Mouse (Mus musculus) testis, adult 2 months (tissue): ENCODE measurements around the gene Sorbs2. TPM values are rescaled to one million over a fixed set of nuclear protein-coding genes. Genes with fewer than 3 reads are reported as not detected.

Source experiments
- H3K27ac ChIP-seq: fragments of 200-500 bp; 2 replicates; pipeline ENCODE4 v1.5.1; 2012; ENCODE audit warnings: low read depth, low read length; ENCODE audit not compliant: control insufficient read depth, insufficient read depth
- H3K27me3 ChIP-seq: fragments of 200-500 bp; 2 replicates; pipeline ENCODE4 v1.6.1; 2012; ENCODE audit warnings: mild to moderate bottlenecking, low read length, moderate library complexity; ENCODE audit not compliant: control insufficient read depth, insufficient read depth
- H3K36me3 ChIP-seq: fragments of 200-500 bp; 2 replicates; pipeline ENCODE4 v1.6.1; 2012; ENCODE audit warnings: mild to moderate bottlenecking, low read length; ENCODE audit not compliant: control insufficient read depth, insufficient read depth
- H3K4me1 ChIP-seq: fragments of 200-500 bp; 2 replicates; pipeline ENCODE4 v1.6.1; 2012; ENCODE audit warnings: low read length; ENCODE audit not compliant: control insufficient read depth, insufficient read depth
- H3K4me3 ChIP-seq: fragments of 200-500 bp; 2 replicates; pipeline ENCODE4 v1.5.1; 2012; ENCODE audit warnings: low read depth, mild to moderate bottlenecking, low read length, moderate library complexity, mixed read lengths; ENCODE audit not compliant: control insufficient read depth
- CTCF ChIP-seq: fragments of 200-500 bp; IDR thresholded peaks from 2 replicates; pipeline ENCODE4 v1.5.1; 2012; ENCODE audit warnings: low read depth, mild to moderate bottlenecking, inconsistent platforms, low read length, moderate library complexity; ENCODE audit not compliant: control insufficient read depth, insufficient read depth, insufficient replicate concordance
- POLR2A ChIP-seq: fragments of 200-500 bp; IDR thresholded peaks from 2 replicates; pipeline ENCODE4 v1.6.1; 2012; ENCODE audit warnings: low read depth, mild to moderate bottlenecking, inconsistent platforms, low read length, moderate library complexity; ENCODE audit not compliant: control insufficient read depth
- polyA plus RNA-seq: library from polyadenylated mRNA; depleted of rRNA; stranded (reverse); fragments of >200 nt; gene quantifications from 2 replicates; pipeline ENCODE4 v1.2.3, GENCODE M21; 2012

The Sorbs2 gene
- polyA plus RNA-seq, 1 experiment, result 5.8 TPM

GRCm38 (mm10) chr8:45579714-45580543, 72.3 kb downstream of the Sorbs2 start:
- H3K27ac ChIP-seq, result no peak overlapping the region
- no peaks in the 10 kb centered on the region for H3K27me3 ChIP-seq
- no peaks in the 10 kb centered on the region for H3K4me1 ChIP-seq
- no peak overlapping the region for H3K4me3 ChIP-seq
- H3K36me3 ChIP-seq, result no peaks in the 10 kb centered on the region
- TF ChIP-seq POLR2A, result no peak
- TF ChIP-seq CTCF, result no peak

GRCm38 (mm10) chr8:45580544-45580866, 72.9 kb downstream of the Sorbs2 start:
- TF ChIP-seq POLR2A (no peak), CTCF (no peak)
- Histone ChIP-seq H3K27ac (no peak overlapping the region), H3K36me3 (no peaks in the 10 kb centered on the region), H3K27me3 (no peaks in the 10 kb centered on the region), H3K4me1 (no peaks in the 10 kb centered on the region), H3K4me3 (no peak overlapping the region)

- Histone ChIP-seq H3K36me3 (no peaks in the 10 kb centered on the region), H3K27ac (no peak overlapping the region), H3K27me3 (no peaks in the 10 kb centered on the region), H3K4me3 (no peak overlapping the region), H3K4me1 (peaks cover 3% of the 10 kb centered on the region; the same call in 1 of the 2 replicates)
- TF ChIP-seq CTCF, result no peak
- TF ChIP-seq POLR2A, result no peak
These were observed 76.3 kb downstream of the Sorbs2 start for GRCm38 (mm10) chr8:45583856-45584255.

- TF ChIP-seq CTCF (no peak), POLR2A (no peak)
- Histone ChIP-seq H3K4me3 (no peak overlapping the region), H3K36me3 (no peaks in the 10 kb centered on the region), H3K27ac (no peak overlapping the region), H3K4me1 (peaks cover 3% of the 10 kb centered on the region; the same call in 1 of the 2 replicates), H3K27me3 (no peaks in the 10 kb centered on the region)
These were observed 76.9 kb downstream of the Sorbs2 start for GRCm38 (mm10) chr8:45584390-45585052.

- TF ChIP-seq CTCF, result no peak
- TF ChIP-seq POLR2A, result no peak
- no peaks in the 10 kb centered on the region for H3K27me3 ChIP-seq
- no peak overlapping the region for H3K27ac ChIP-seq
- H3K4me1 ChIP-seq, result peaks cover 3% of the 10 kb centered on the region; the same call in 1 of the 2 replicates
- no peaks in the 10 kb centered on the region for H3K36me3 ChIP-seq
- H3K4me3 ChIP-seq, result no peak overlapping the region
These were observed 77.6 kb downstream of the Sorbs2 start for GRCm38 (mm10) chr8:45585158-45585557.

- TF ChIP-seq POLR2A, result no peak
- no peak for TF ChIP-seq CTCF
- Histone ChIP-seq H3K27me3 (no peaks in the 10 kb centered on the region), H3K4me3 (no peak overlapping the region), H3K36me3 (no peaks in the 10 kb centered on the region), H3K4me1 (peaks cover 3% of the 10 kb centered on the region; the same call in 1 of the 2 replicates), H3K27ac (no peak overlapping the region)
These were observed 79.4 kb downstream of the Sorbs2 start for GRCm38 (mm10) chr8:45587011-45587410.

- Histone ChIP-seq H3K27ac (no peak overlapping the region), H3K27me3 (no peaks in the 10 kb centered on the region), H3K4me3 (no peak overlapping the region), H3K4me1 (peaks cover 3% of the 10 kb centered on the region; the same call in 1 of the 2 replicates), H3K36me3 (no peaks in the 10 kb centered on the region)
- TF ChIP-seq POLR2A (no peak), CTCF (no peak)
These were observed 84.3 kb downstream of the Sorbs2 start for GRCm38 (mm10) chr8:45591888-45592287.
